Mouse (Mus musculus) heart, adult 2 months (tissue): ENCODE data around the gene Plxna4.

Experiments
- EP300 ChIP-seq: fragments of 200-500 bp; IDR thresholded peaks from 2 replicates; pipeline ENCODE4 v1.6.1; 2011; ENCODE audit warnings: low read depth, low read length, control low read depth; ENCODE audit not compliant: insufficient read depth
- POLR2A ChIP-seq: fragments of 200-500 bp; IDR thresholded peaks from 2 replicates; pipeline ENCODE4 v1.6.1; 2011; ENCODE audit warnings: mild to moderate bottlenecking, low read depth, low read length, control low read depth; ENCODE audit not compliant: insufficient read depth

DNA sequence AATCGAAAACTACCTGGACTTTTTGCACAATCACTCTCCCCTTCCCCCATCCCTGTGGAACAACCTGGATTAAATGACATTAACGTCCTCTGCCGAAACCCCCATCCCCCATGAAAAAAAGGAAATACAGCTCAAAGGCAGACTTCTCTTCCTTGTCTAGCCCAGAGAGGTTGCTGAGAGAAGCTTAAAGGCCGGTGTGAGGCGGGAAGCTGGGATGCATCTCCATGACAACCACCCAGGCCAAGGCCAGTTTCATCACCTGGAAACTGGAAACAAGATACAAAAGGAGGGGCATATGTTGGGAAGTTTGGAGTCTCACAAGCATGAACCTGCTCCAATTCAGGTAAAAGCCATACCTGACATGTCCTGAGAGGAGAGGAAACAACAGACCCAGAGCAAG lies 230.5 kb downstream of the Plxna4 start:
- TF ChIP-seq POLR2A (no peak), EP300 (no peak)
